Mouse (Mus musculus) neural tube, embryonic 14.5 days (tissue): ENCODE data around the gene Klhdc7a. TPM values are rescaled to one million over a fixed set of nuclear protein-coding genes. Genes with fewer than 3 reads are reported as not detected.

Experiments
- ATAC-seq: fragments of 200-750 bp; cut with Nextera tagmentation; 2 replicates; pipeline ENCODE4 v1.8.0; 2017; ENCODE audit warnings: low read depth, mild to moderate bottlenecking, moderate TSS enrichment, moderate library complexity
- H3K27ac ChIP-seq: fragments of 300-500 bp; sonication (generic); 2 replicates; pipeline ENCODE4 v1.5.1; 2014; ENCODE audit warnings: low read depth, mild to moderate bottlenecking, control low read depth, low read length, moderate library complexity, mixed read lengths
- H3K27me3 ChIP-seq: fragments of 300-500 bp; sonication (generic); 2 replicates; pipeline ENCODE4 v1.6.1; 2014; ENCODE audit warnings: low read length; ENCODE audit not compliant: control insufficient read depth, insufficient read depth
- H3K36me3 ChIP-seq: fragments of 300-500 bp; sonication (generic); 2 replicates; pipeline ENCODE4 v1.6.1; 2014; ENCODE audit warnings: low read length, mixed read lengths; ENCODE audit not compliant: control insufficient read depth, insufficient read depth
- H3K4me1 ChIP-seq: fragments of 300-500 bp; sonication (generic); 2 replicates; pipeline ENCODE4 v1.6.1; 2014; ENCODE audit warnings: low read length; ENCODE audit not compliant: control insufficient read depth, insufficient read depth
- H3K4me2 ChIP-seq: fragments of 300-500 bp; sonication (generic); 2 replicates; pipeline ENCODE4 v1.6.1; 2014; ENCODE audit warnings: mild to moderate bottlenecking, low read depth, low read length, control low read depth
- H3K4me3 ChIP-seq: fragments of 300-500 bp; sonication (generic); 2 replicates; pipeline ENCODE4 v1.5.1; 2014; ENCODE audit warnings: low read depth, low read length, control low read depth, mixed read lengths
- H3K9ac ChIP-seq: fragments of 300-500 bp; sonication (generic); replicated peaks from 2 replicates; pipeline ENCODE4 v1.6.1; 2014; ENCODE audit warnings: low read depth, mild to moderate bottlenecking, control low read depth, low read length, mixed read lengths
- H3K9me3 ChIP-seq: fragments of 300-500 bp; sonication (generic); 2 replicates; pipeline ENCODE4 v1.6.1; 2016; ENCODE audit warnings: low read length; ENCODE audit not compliant: control insufficient read depth
- WGBS: fragments of 180-500 bp; shearing (Covaris S2); extraction: QIAGEN DNeasy Blood & Tissue Kit; methylation state at CpG from one replicate; pipeline ENCODE4 v1.1.7; 2014; 5-methylcytosine and 5-hydroxymethylcytosine counted together
- polyA plus RNA-seq: library from polyadenylated mRNA; unstranded; fragments of >200 nt; fragmentation: Nextera tagmentation; extraction: Ambion mirVana; gene quantifications from 2 replicates; pipeline ENCODE4 v1.2.1, GENCODE M21; 2014

The Klhdc7a gene
- polyA plus RNA-seq, 1 experiment from 2014 or later, result 0.03 TPM

GRCm38 (mm10) chr4:139948591-139948990, 19.2 kb downstream of the Klhdc7a start:
- Histone ChIP-seq H3K27me3 (no peaks in the 10 kb centered on the region), H3K36me3 (no peaks in the 10 kb centered on the region), H3K4me2 (no peak overlapping the region), H3K4me3 (no peak overlapping the region), H3K27ac (no peak overlapping the region; the same call in 1 of the 2 replicates), H3K9me3 (no peaks in the 10 kb centered on the region), H3K4me1 (peaks cover 5% of the 10 kb centered on the region; the same call in 1 of the 2 replicates), H3K9ac (no peak overlapping the region)
- WGBS, result 15% methylated on average over 7 of the region's 7 CpGs
- ATAC-seq, result no peak

GRCm38 (mm10) chr4:139947341-139947740, 20.5 kb downstream of the Klhdc7a start:
- no peaks in the 10 kb centered on the region for H3K9me3 ChIP-seq
- H3K4me3 ChIP-seq, result no peak overlapping the region
- no peaks in the 10 kb centered on the region for H3K27me3 ChIP-seq
- H3K4me1 ChIP-seq, result peaks cover 5% of the 10 kb centered on the region; the same call in 1 of the 2 replicates
- H3K4me2 ChIP-seq, result no peak overlapping the region
- no peaks in the 10 kb centered on the region for H3K36me3 ChIP-seq
- H3K27ac ChIP-seq, result no peak overlapping the region
- ATAC-seq, result no peak
- 89% methylated on average over 2 of the region's 2 CpGs for WGBS
- no peak overlapping the region for H3K9ac ChIP-seq

DNA sequence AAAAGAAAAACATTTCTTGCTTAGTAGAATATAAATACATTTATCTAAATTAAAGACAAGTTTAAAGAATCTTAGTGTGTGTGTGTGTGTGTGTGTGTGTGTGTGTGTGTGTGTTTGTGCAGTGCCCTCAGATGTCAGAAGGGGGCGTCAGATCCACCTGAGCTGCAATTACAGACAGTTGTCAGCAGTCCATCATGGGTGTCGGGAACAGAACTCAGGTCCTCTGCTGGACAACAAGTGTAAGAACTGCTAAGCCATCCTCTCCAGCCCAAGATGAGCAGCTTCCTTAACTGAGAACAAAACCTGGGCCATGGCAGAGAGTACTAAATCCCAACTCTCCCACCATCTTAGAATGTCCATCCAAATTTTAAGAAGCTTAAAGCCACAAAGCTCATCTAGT, 26.0 kb downstream of the Klhdc7a start:
- no peak for ATAC-seq
- Histone ChIP-seq H3K4me1 (no peaks in the 10 kb centered on the region), H3K36me3 (no peaks in the 10 kb centered on the region), H3K9me3 (no peaks in the 10 kb centered on the region), H3K4me2 (no peak overlapping the region), H3K9ac (no peak overlapping the region), H3K4me3 (no peak overlapping the region), H3K27me3 (no peaks in the 10 kb centered on the region), H3K27ac (no peak overlapping the region)
- 75% methylated on average over 2 of the region's 2 CpGs for WGBS

- H3K4me1 ChIP-seq, result no peaks in the 10 kb centered on the region
- 79% methylated on average over 3 of the region's 3 CpGs for WGBS
- no peaks in the 10 kb centered on the region for H3K27me3 ChIP-seq
- H3K4me3 ChIP-seq, result no peak overlapping the region
- no peak for ATAC-seq
- no peak overlapping the region for H3K27ac ChIP-seq
- H3K36me3 ChIP-seq, result no peaks in the 10 kb centered on the region
- no peak overlapping the region for H3K9ac ChIP-seq
- H3K4me2 ChIP-seq, result no peak overlapping the region
- H3K9me3 ChIP-seq, result no peaks in the 10 kb centered on the region
Measured at GRCm38 (mm10) chr4:139935557-139935956, 32.3 kb downstream of the Klhdc7a start.

- Histone ChIP-seq H3K27me3 (no peaks in the 10 kb centered on the region), H3K9ac (no peak overlapping the region), H3K4me3 (no peak overlapping the region), H3K4me2 (no peak overlapping the region), H3K4me1 (no peaks in the 10 kb centered on the region), H3K27ac (peak overlapping the region; percentile 41; the same call in 1 of the 2 replicates), H3K36me3 (no peaks in the 10 kb centered on the region), H3K9me3 (no peaks in the 10 kb centered on the region)
- 70% methylated on average over 18 of the region's 18 CpGs for WGBS
- ATAC-seq, result no peak
Measured at GRCm38 (mm10) chr4:139932970-139933801, 34.6 kb downstream of the Klhdc7a start.

GRCm38 (mm10) chr4:139931790-139932510, 35.9 kb downstream of the Klhdc7a start:
- peak overlapping the region; percentile 44; the same call in 1 of the 2 replicates for H3K27ac ChIP-seq
- H3K4me2 ChIP-seq, result no peak overlapping the region
- H3K9me3 ChIP-seq, result no peaks in the 10 kb centered on the region
- H3K27me3 ChIP-seq, result no peaks in the 10 kb centered on the region; the same call in 1 of the 2 replicates
- H3K4me3 ChIP-seq, result no peak overlapping the region
- 0 out of 2 replicates have a peak, but pooled peaks cover under 1% of the 10 kb centered on the region for H3K4me1 ChIP-seq
- no peak for ATAC-seq
- no peak overlapping the region for H3K9ac ChIP-seq
- WGBS, result 20% methylated on average over 12 of the region's 12 CpGs
- no peaks in the 10 kb centered on the region for H3K36me3 ChIP-seq

DNA sequence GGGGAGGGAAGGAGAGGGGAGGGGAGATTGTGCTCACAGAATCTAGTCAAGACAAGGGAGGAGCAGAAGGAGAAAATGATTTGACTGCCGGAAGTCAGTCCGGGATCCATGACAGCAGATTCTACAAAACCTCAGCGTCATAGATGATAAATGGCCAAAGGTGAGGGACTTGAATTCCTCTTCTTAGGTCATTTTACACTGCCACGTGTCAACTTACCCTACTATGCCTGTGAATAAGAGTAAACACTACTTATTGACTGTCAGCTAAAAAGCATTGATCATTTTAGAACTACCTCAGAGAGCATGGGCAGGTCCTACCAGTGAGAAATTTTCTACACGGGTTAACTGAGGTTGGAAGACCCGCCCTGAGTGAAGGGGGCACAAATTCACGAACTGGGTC, 36.9 kb downstream of the Klhdc7a start:
- Histone ChIP-seq H3K9ac (no peak overlapping the region), H3K4me2 (no peak overlapping the region), H3K27ac (peak overlapping the region; percentile 44; the same call in 1 of the 2 replicates), H3K9me3 (no peaks in the 10 kb centered on the region), H3K4me3 (no peak overlapping the region), H3K4me1 (peaks cover 8% of the 10 kb centered on the region; the same call in 1 of the 2 replicates), H3K36me3 (no peaks in the 10 kb centered on the region), H3K27me3 (no peaks in the 10 kb centered on the region; the same call in 1 of the 2 replicates)
- no peak for ATAC-seq
- WGBS, result 53% methylated on average over 7 of the region's 7 CpGs

DNA sequence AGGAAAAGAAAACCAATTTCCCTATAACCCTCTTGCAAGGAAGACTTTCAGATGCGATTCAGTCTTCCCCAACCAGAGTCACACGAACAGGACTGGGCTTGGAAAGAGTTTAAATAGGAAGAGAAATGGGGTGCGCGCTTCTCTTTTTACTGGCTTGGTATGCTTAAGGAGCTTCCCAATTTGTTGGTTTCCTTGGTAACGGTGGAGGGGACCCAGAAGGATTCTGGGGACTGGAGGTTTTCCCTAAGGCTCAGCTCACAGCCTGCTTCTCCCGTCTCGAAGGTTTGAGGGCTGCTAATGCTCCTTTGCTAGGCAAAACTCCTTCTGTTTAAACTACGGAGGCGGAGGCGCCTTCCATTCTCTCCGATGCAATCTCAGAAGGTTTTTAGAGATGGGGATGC, 41.7 kb downstream of the Klhdc7a start:
- H3K27me3 ChIP-seq, result no peaks in the 10 kb centered on the region; the same call in 1 of the 2 replicates
- no peaks in the 10 kb centered on the region for H3K9me3 ChIP-seq
- peak overlapping the region; percentile 71 for H3K27ac ChIP-seq
- H3K4me2 ChIP-seq, result peak overlapping the region; percentile 51
- H3K36me3 ChIP-seq, result no peaks in the 10 kb centered on the region
- ATAC-seq, result no peak
- H3K4me3 ChIP-seq, result 0 out of 2 replicates have a peak overlapping the region, but pooled peaks have one; percentile 17
- H3K4me1 ChIP-seq, result peaks cover 8% of the 10 kb centered on the region; the same call in 1 of the 2 replicates
- WGBS, result 5% methylated on average over 11 of the region's 11 CpGs
- no peak overlapping the region; the same call in 1 of the 2 replicates for H3K9ac ChIP-seq
